ENCODE assay signal across 10 mouse cellular contexts in genomic region chr1:128443890-128444839, GRCm38 (mm10). TPM values are rescaled to one million over a fixed set of nuclear protein-coding genes. Genes with fewer than 3 reads are reported as not detected.
DNase-seq lines count a peak whose midpoint lies in the region; ATAC-seq and TF ChIP-seq lines count a peak whose summit lies in the region.
"Had no signal": no experiment of that assay in that cellular context is flagged by ENCODE, and none has a peak within 500 bp of the region (broad histone marks: within the 10 kb centered on the region; RNA-seq: fewer than 3 reads in every experiment).

No protein-coding gene starts in this region.

- no peak for TF ChIP-seq CTCF in liver, postnatal 0 days (IDR thresholded peaks at IDR 0.05; ENCODE audit: low read depth)

- ATAC-seq in frontal cortex, adult (ENCODE audit: low TSS enrichment), result peak; percentile 62; the same call in 1 of the 2 replicates
- ATAC-seq in embryonic facial prominence, embryonic 12.5 days (ENCODE audit: insufficient number of reproducible peaks, insufficient read depth, low FRiP score, low TSS enrichment), result 0 out of 2 replicates have a peak, but pooled peaks have one; percentile 60
- peak; percentile 56 for ATAC-seq in liver, postnatal 0 days
- ATAC-seq in midbrain, embryonic 13.5 days, result no peak

- no peak overlapping the region for H3K4me2 ChIP-seq in embryonic facial prominence, embryonic 12.5 days (replicated peaks)
- H3K4me2 ChIP-seq in liver, postnatal 0 days (ENCODE audit: low read depth, low read length), result no peak overlapping the region
- H3K4me2 ChIP-seq in midbrain, embryonic 13.5 days (replicated peaks), result no peak overlapping the region
- H3K4me2 ChIP-seq: neural tube, embryonic 13.5 days had no signal

- no peaks in the 10 kb centered on the region for H3K9me3 ChIP-seq in embryonic facial prominence, embryonic 12.5 days
- no peaks in the 10 kb centered on the region for H3K9me3 ChIP-seq in liver, postnatal 0 days (ENCODE audit: low read length)
- no peaks in the 10 kb centered on the region for H3K9me3 ChIP-seq in midbrain, embryonic 13.5 days
- H3K9me3 ChIP-seq: neural tube, embryonic 13.5 days had no signal

- no peak for TF ChIP-seq EP300 in liver, postnatal 0 days (IDR thresholded peaks at IDR 0.05; ENCODE audit: low read depth)

- no peak for DNase-seq in frontal cortex, postnatal 14 days (ENCODE audit: low spot score in 2 of 2)
- peak; percentile 72 for DNase-seq in 3T3-L1 (ENCODE audit: low read depth, low spot score)
- no peak for DNase-seq in liver, postnatal 0 days
- no peak for DNase-seq in cerebellum, postnatal 4 days (ENCODE audit: low spot score in 2 of 2)
- no peak for DNase-seq in left cerebral cortex, adult 8-10 months (ENCODE audit: low spot score in 2 of 2)
- DNase-seq: B cell, adult 2 months had no signal

- H3K36me3 ChIP-seq in embryonic facial prominence, embryonic 12.5 days, result no peaks in the 10 kb centered on the region
- H3K36me3 ChIP-seq in liver, postnatal 0 days (replicated peaks; ENCODE audit: insufficient read depth, low read length), result no peaks in the 10 kb centered on the region
- H3K36me3 ChIP-seq in midbrain, embryonic 13.5 days, result no peaks in the 10 kb centered on the region
- H3K36me3 ChIP-seq: neural tube, embryonic 13.5 days had no signal

- H3K27me3 ChIP-seq in embryonic facial prominence, embryonic 12.5 days, result no peaks in the 10 kb centered on the region
- H3K27me3 ChIP-seq in liver, postnatal 0 days (ENCODE audit: insufficient read depth, low read length), result no peaks in the 10 kb centered on the region
- no peaks in the 10 kb centered on the region for H3K27me3 ChIP-seq in midbrain, embryonic 13.5 days
- H3K27me3 ChIP-seq: neural tube, embryonic 13.5 days had no signal

- H3K27ac ChIP-seq in embryonic facial prominence, embryonic 12.5 days, result no peak overlapping the region
- H3K27ac ChIP-seq in liver, postnatal 0 days (ENCODE audit: low read depth), result no peak overlapping the region
- no peak overlapping the region for H3K27ac ChIP-seq in midbrain, embryonic 13.5 days
- H3K27ac ChIP-seq: neural tube, embryonic 13.5 days had no signal

- peaks cover 3% of the 10 kb centered on the region; the same call in 1 of the 2 replicates for H3K4me1 ChIP-seq in embryonic facial prominence, embryonic 12.5 days
- H3K4me1 ChIP-seq in liver, postnatal 0 days (ENCODE audit: insufficient read depth), result peaks cover 7% of the 10 kb centered on the region; the same call in 1 of the 2 replicates
- H3K4me1 ChIP-seq in midbrain, embryonic 13.5 days (replicated peaks), result peaks cover 17% of the 10 kb centered on the region

- no peak overlapping the region for H3K9ac ChIP-seq in embryonic facial prominence, embryonic 12.5 days
- no peak overlapping the region for H3K9ac ChIP-seq in liver, postnatal 0 days (replicated peaks)
- H3K9ac ChIP-seq in midbrain, embryonic 13.5 days (replicated peaks), result no peak overlapping the region
- H3K9ac ChIP-seq: neural tube, embryonic 13.5 days had no signal

- WGBS in embryonic facial prominence, embryonic 12.5 days, result 64% methylated on average over 9 of the region's 9 CpGs
- 52% methylated on average over 9 of the region's 9 CpGs for WGBS in liver, postnatal 0 days (ENCODE audit: insufficient replicate concordance)
- 60% methylated on average over 9 of the region's 9 CpGs for WGBS in midbrain, embryonic 13.5 days

- no peak overlapping the region for H3K4me3 ChIP-seq in embryonic facial prominence, embryonic 12.5 days
- H3K4me3 ChIP-seq in liver, postnatal 0 days (ENCODE audit: low read depth, low read length), result no peak overlapping the region
- H3K4me3 ChIP-seq in midbrain, embryonic 13.5 days (replicated peaks), result no peak overlapping the region
- H3K4me3 ChIP-seq: neural tube, embryonic 13.5 days had no signal

RNA-seq across cellular contexts. Expression of gene Dars, which starts 27.0 kb away (rescaled TPM):
- 148 and 164 TPM in 2 replicates for polyA plus RNA-seq in embryonic facial prominence, embryonic 12.5 days (2016; fragmentation: Nextera tagmentation; extraction: Ambion mirVana)
- 73.4 and 75.2 TPM in 2 replicates for polyA plus RNA-seq in liver, postnatal 0 days (2015; fragmentation: Nextera tagmentation; extraction: Ambion mirVana)
- polyA plus RNA-seq in midbrain, embryonic 13.5 days (2015; fragmentation: Nextera tagmentation; extraction: Ambion mirVana), result 136 and 140 TPM in 2 replicates
- 10 to 100 TPM; 54.0 to 57.0 (median 55.8) TPM for total RNA-seq in left cerebral cortex, adult 8-10 months (2022)
